Mouse (Mus musculus): Measurements from ENCODE around the gene Clnk. TPM values are rescaled to one million over a fixed set of nuclear protein-coding genes. Genes with fewer than 3 reads are reported as not detected.
A peak's percentile ranks its signal among the peaks of the same experiment; 100 is the strongest.
"Not testable (repeated sequence)": the region's sequence is repeated elsewhere in the genome, so short reads cannot be mapped to it uniquely, and the experiment has no call there.

Clnk gene
- not detected for total RNA-seq (2021)
- long read RNA-seq, experiment 1, result 0 reads
- long read RNA-seq, experiment 2, result 0 reads

GRCm38 (mm10) chr5:38876622-38877021, at the start of gene Clnk:
TSS of gene Clnk (minus strand) at chr5:38876812.
- no peak for DNase-seq

GRCm38 (mm10) chr5:38905271-38905670, 28.7 kb upstream of the Clnk start:
- no peak for DNase-seq

GRCm38 (mm10) chr5:38904528-38905044, 28.0 kb upstream of the Clnk start:
- DNase-seq, result no peak

- no peak for DNase-seq
These were observed 26.3 kb upstream of the Clnk start for GRCm38 (mm10) chr5:38902889-38903288.

- no peak for DNase-seq
These were observed 22.4 kb upstream of the Clnk start for GRCm38 (mm10) chr5:38899051-38899450.

GRCm38 (mm10) chr5:38888646-38889045, 12.0 kb upstream of the Clnk start:
- DNase-seq, result no peak

- DNase-seq, result no peak
These were observed 10.1 kb upstream of the Clnk start for GRCm38 (mm10) chr5:38886623-38887275.

GRCm38 (mm10) chr5:38882635-38883034, 6.0 kb upstream of the Clnk start:
- DNase-seq, result not testable (repeated sequence)

GRCm38 (mm10) chr5:38881728-38882620, 5.4 kb upstream of the Clnk start:
- DNase-seq, result no peak

- no peak for DNase-seq
These were observed 4.8 kb upstream of the Clnk start for GRCm38 (mm10) chr5:38881416-38881727.

- DNase-seq, result peak; percentile 39
These were observed 3.5 kb upstream of the Clnk start for GRCm38 (mm10) chr5:38879989-38880706.

- no peak for DNase-seq
These were observed 1.2 kb downstream of the Clnk start for GRCm38 (mm10) chr5:38875403-38875802.

GRCm38 (mm10) chr5:38874931-38875330, 1.7 kb downstream of the Clnk start:
- no peak for DNase-seq

GRCm38 (mm10) chr5:38872906-38873305, 3.7 kb downstream of the Clnk start:
- no peak for DNase-seq

- DNase-seq, result no peak
These were observed 5.0 kb downstream of the Clnk start for GRCm38 (mm10) chr5:38871591-38871990.

- DNase-seq, result no peak
These were observed 6.1 kb downstream of the Clnk start for GRCm38 (mm10) chr5:38870485-38870884.

- DNase-seq, result no peak
These were observed 6.6 kb downstream of the Clnk start for GRCm38 (mm10) chr5:38869976-38870375.

GRCm38 (mm10) chr5:38864624-38865023, 12.0 kb downstream of the Clnk start:
- DNase-seq, result no peak

GRCm38 (mm10) chr5:38863029-38863428, 13.6 kb downstream of the Clnk start:
- no peak for DNase-seq

- DNase-seq, result no peak
These were observed 14.2 kb downstream of the Clnk start for GRCm38 (mm10) chr5:38862288-38862985.

- DNase-seq, result no peak
These were observed 18.4 kb downstream of the Clnk start for GRCm38 (mm10) chr5:38858015-38858721.

Measured in gastrocnemius, postnatal 10 days (tissue).